Mouse (Mus musculus) kidney, adult 9 months (tissue): ENCODE measurements at regions not wholly inside any gene's neighbourhood (a gene's known extent, or its start where the extent isn't known, plus 50 kb on each side); places are given as distances from the start of the nearest gene placed in this dataset.

Source experiments
- DNase-seq: peaks from one replicate; pipeline ENCODE4 v3.0.0; 2022

- no peak for DNase-seq
Observed at GRCm38 (mm10) chr15:87375596-87376194, 168.4 kb upstream of the Fam19a5 start.

DNA sequence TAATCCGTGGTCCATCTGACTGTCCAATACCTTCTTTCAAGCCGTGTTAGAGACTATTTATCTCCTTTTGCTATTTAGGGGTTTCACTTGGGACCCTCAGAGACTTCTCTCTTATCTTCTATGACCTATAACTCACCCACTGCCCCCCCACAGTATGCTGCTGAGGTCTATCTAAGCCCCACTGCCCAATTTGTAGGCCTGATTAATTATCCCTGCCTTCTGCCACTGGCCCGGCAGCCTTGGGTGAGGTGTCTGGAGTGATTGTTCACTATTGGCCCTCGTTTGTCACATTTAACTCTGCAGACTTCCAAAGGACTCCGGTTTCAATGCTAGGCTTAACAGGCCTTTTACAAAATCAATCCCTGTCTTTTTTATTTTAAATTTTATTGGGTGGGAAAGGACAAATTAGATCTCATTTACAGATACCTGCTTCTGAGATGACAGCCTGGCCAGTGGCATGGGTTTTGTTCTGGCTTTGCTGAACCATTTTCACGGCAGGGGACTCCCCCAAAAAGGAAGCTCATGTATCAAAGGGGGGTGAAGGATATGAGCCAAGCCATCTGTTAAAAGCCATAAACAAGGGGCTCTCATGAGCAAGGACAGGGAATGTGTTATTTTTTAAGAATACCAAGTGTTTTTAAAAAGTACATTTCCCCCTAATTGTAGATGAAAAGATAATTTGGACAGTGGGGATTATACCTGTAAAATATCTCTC is 160.4 kb upstream of the Fam19a5 start:
- DNase-seq, result no peak

- DNase-seq, result no peak
Observed at GRCm38 (mm10) chr15:87384279-87385066, 159.6 kb upstream of the Fam19a5 start.

- DNase-seq, result no peak
Observed at GRCm38 (mm10) chr15:87386513-87386983, 157.6 kb upstream of the Fam19a5 start.

GRCm38 (mm10) chr15:87391395-87391794 is 152.7 kb upstream of the Fam19a5 start:
- no peak for DNase-seq

DNA sequence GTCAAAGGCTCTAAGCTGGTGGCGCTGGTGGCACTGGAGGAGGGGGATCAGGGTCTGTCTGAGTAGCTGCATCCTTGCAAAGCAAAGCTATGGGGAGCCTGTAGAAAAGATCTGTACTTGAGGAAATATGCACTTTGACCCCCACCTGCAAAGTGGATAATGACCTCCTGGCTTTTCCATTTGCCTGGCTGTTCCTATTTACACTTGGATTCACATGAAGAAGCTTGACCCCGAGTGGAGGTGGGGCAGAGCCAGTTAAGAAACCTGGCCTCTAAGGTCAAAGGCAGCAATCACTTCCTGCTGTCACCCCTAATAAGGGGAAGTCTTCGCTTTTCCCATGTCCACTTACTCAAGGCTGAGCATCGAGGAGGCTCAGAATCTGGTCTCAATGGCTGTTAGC is 145.7 kb upstream of the Fam19a5 start:
- peak; percentile 92 for DNase-seq

GRCm38 (mm10) chr15:87405689-87406088 is 138.4 kb upstream of the Fam19a5 start:
- no peak for DNase-seq

GRCm38 (mm10) chr15:87411978-87412377 is 132.1 kb upstream of the Fam19a5 start:
- no peak for DNase-seq

DNA sequence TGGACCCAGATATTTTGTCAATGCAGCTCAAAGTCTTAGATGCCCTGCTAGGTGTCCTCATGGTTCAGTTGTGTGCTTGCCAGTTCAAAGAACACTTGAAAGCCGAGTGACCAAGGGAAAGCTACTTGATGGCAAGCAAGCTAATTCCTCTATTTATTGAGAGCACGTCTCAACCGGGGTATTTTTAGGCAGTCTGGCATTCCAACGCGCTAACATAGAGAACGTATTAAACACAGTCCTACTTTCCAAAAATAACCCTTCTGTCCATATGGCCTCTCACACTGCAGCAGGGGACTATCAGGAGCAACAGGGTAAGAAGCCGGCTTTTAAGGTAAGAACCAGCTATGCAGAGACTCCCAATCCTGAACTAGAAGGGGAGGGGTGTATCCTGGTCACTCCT is 128.1 kb upstream of the Fam19a5 start:
- DNase-seq, result no peak

DNA sequence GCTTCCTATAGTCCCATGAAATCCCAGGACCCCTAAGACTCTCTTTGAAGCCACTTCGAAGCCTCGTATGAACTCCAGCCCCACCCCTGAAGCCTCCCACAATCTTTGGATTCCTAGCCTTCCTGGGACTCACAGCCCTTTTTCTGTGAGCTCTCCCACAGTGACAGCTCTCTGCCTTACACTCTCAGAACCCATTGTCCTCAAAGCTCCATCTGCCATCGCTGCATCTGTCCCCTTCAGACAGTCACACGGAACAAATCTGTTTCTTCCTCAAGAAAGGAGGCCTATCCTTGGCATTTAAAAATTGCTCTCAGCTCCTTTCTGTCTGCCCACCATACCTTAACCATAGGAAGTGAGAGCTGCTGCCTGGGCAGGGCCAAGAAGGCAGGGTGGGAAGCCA is 122.4 kb upstream of the Fam19a5 start:
- no peak for DNase-seq

- DNase-seq, result no peak
Observed at GRCm38 (mm10) chr15:87433306-87433705, 110.8 kb upstream of the Fam19a5 start.

DNA sequence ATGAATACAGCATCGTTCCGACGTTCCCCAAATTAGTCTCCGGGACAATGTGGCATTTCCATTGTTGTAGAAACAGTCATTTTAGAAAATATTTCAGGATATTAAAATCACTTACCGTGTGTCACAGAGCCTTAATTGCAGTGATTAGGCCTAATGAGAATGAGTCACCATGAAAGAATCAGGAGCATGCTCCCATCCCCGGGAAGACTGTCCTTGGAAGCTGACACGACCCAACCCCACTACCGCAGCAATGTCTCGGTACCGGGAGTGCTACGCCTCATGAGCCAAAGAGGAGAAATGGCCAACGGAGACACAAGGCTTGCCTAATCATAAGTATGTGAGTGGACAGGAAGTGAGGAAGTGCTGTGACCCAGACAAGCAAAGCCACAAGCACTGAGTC is 110.2 kb upstream of the Fam19a5 start:
- no peak for DNase-seq

DNA sequence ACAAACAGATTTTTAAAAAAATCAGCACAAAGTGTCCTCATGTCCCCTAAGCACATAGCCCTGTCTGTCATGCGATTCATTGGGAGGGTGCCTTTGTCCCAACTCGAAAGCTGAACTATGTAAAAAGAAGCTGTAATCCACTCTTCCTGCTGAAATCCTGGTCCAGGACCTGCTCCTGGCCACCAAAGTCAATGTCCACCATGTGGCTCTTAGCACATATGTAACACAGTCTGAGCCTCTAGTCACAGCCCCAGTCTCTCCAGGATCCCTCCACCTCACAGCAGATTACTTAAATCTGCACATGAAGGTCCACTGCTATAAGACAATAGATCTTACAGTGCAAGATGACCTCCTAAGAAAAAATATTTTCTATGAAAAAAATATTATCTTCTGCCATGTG is 108.5 kb upstream of the Fam19a5 start:
- no peak for DNase-seq

- DNase-seq, result no peak
Observed at GRCm38 (mm10) chr15:87437611-87438010, 106.5 kb upstream of the Fam19a5 start.

DNA sequence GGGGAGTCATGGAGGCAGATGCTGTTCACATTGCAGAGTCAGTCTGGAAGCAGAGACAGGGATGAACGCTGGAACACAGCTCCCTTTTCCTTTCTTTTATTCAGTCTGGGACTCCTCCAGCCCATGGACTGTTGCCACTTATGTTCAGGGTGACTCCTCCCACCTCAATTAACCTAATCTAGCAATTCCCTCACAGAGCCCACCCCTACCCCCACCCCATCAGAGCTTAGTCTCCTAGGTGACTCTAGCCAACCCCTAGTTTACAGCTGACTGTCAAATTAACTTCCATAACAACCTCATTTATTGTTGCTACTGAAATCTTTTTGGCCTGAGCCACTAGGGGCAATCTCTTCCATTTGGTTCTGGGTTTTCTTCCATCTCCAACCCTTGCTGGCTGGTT is 85.2 kb upstream of the Fam19a5 start:
- no peak for DNase-seq

DNA sequence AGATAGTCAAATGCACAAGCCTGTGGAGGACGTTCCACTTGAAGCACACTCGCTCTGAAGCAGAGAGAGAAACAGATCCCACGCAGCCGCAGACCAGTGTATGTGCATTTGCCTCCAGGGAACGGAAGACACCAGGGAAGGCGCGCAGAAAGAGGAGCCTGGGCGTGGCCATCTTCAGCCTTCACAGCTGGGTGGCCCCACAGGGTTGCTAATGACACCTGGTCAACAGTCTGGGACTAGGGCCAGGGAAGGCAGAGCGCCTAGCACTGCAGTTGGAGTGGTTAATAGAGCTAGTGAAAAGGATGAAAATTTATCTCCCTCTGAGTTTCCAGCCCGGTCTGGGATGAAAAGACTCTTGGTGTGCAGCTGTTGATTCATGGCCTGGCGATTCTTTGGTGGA is 67.9 kb upstream of the Fam19a5 start:
- DNase-seq, result no peak

- DNase-seq, result no peak
Observed at GRCm38 (mm10) chr15:87476862-87477490, 67.1 kb upstream of the Fam19a5 start.

- DNase-seq, result no peak
Observed at GRCm38 (mm10) chr15:87480758-87481157, 63.3 kb upstream of the Fam19a5 start.
